13 mouse cellular contexts compared by ENCODE assay signal in genomic region chr11:103164391-103164790, GRCm38 (mm10). TPM values are rescaled to one million over a fixed set of nuclear protein-coding genes. Genes with fewer than 3 reads are reported as not detected.
A peak's percentile ranks its signal among the peaks of the same experiment; 100 is the strongest.
DNase-seq lines count a peak whose midpoint lies in the region; ATAC-seq lines count a peak whose summit lies in the region.
"Had no signal": no experiment of that assay in that cellular context is flagged by ENCODE, and none has a peak within 500 bp of the region (broad histone marks: within the 10 kb centered on the region; RNA-seq: fewer than 3 reads in every experiment).

No protein-coding gene starts in this region.

- peak overlapping the region; percentile 50 for H3K4me2 ChIP-seq in liver, embryonic 12.5 days
- H3K4me2 ChIP-seq: forebrain, embryonic 15.5 days; hindbrain, embryonic 15.5 days; midbrain, embryonic 12.5 days; neural tube, embryonic 15.5 days had no signal

- H3K4me1 ChIP-seq in liver, embryonic 12.5 days: peaks cover 10% of the 10 kb centered on the region
- no peaks in the 10 kb centered on the region for H3K4me1 ChIP-seq in midbrain, embryonic 10.5 days
- H3K4me1 ChIP-seq: forebrain, embryonic 15.5 days; midbrain, embryonic 12.5 days had no signal

- no peak overlapping the region for H3K27ac ChIP-seq in liver, embryonic 12.5 days
- no peak overlapping the region for H3K27ac ChIP-seq in midbrain, embryonic 10.5 days (replicated peaks)
- H3K27ac ChIP-seq: forebrain, embryonic 15.5 days; hindbrain, embryonic 15.5 days; limb, embryonic 10.5 days; midbrain, embryonic 12.5 days; neural tube, embryonic 15.5 days had no signal

- peak; percentile 50; the same call in 1 of the 2 replicates for ATAC-seq in liver, embryonic 12.5 days
- ATAC-seq: forebrain, embryonic 15.5 days had no signal

- 12% methylated on average over 10 of the region's 10 CpGs for WGBS in liver, embryonic 12.5 days (ENCODE audit: insufficient replicate concordance)
- 29% methylated on average over 10 of the region's 10 CpGs for WGBS in midbrain, embryonic 10.5 days

- H3K9ac ChIP-seq in liver, embryonic 12.5 days: no peak overlapping the region
- H3K9ac ChIP-seq: forebrain, embryonic 15.5 days; hindbrain, embryonic 15.5 days; midbrain, embryonic 12.5 days; neural tube, embryonic 15.5 days had no signal

- peak; percentile 65 for DNase-seq in adrenal gland, postnatal 14 days
- no peak for DNase-seq in adrenal gland, adult 8-10 months
- DNase-seq in ovary, adult 18-20 months (ENCODE audit: low spot score): peak; percentile 47
- no peak for DNase-seq in ovary, postnatal 36 days (ENCODE audit: low spot score)
- DNase-seq in thymus, postnatal 14 days: peak; percentile 56
- DNase-seq in midbrain, embryonic 10.5 days (ENCODE audit: low spot score): no peak
- DNase-seq in kidney, postnatal 36 days: no peak

- H3K27me3 ChIP-seq in liver, embryonic 12.5 days (replicated peaks): peaks cover 7% of the 10 kb centered on the region
- peaks cover 7% of the 10 kb centered on the region for H3K27me3 ChIP-seq in midbrain, embryonic 10.5 days (ENCODE audit: low read depth, poor library complexity, severe bottlenecking)
- H3K27me3 ChIP-seq: hindbrain, embryonic 15.5 days had no signal

- H3K36me3 ChIP-seq in liver, embryonic 12.5 days: no peaks in the 10 kb centered on the region
- H3K36me3 ChIP-seq in midbrain, embryonic 10.5 days: no peaks in the 10 kb centered on the region
- H3K36me3 ChIP-seq: forebrain, embryonic 15.5 days; hindbrain, embryonic 15.5 days; limb, embryonic 10.5 days; midbrain, embryonic 12.5 days; neural tube, embryonic 15.5 days had no signal

- 0 out of 2 replicates have a peak, but pooled peaks cover 5% of the 10 kb centered on the region for H3K9me3 ChIP-seq in liver, embryonic 12.5 days (replicated peaks)
- H3K9me3 ChIP-seq in midbrain, embryonic 10.5 days (replicated peaks): no peaks in the 10 kb centered on the region
- H3K9me3 ChIP-seq: forebrain, embryonic 15.5 days; hindbrain, embryonic 15.5 days; limb, embryonic 10.5 days; midbrain, embryonic 12.5 days; neural tube, embryonic 15.5 days had no signal

- H3K4me3 ChIP-seq in liver, embryonic 12.5 days: no peak overlapping the region
- no peak overlapping the region for H3K4me3 ChIP-seq in midbrain, embryonic 10.5 days
- H3K4me3 ChIP-seq: forebrain, embryonic 15.5 days; hindbrain, embryonic 15.5 days; limb, embryonic 10.5 days; midbrain, embryonic 12.5 days; neural tube, embryonic 15.5 days had no signal

RNA-seq across cellular contexts. Expression of gene Fmnl1, which starts 6.5 kb away (rescaled TPM):
- total RNA-seq in adrenal gland, postnatal 14 days (2021): 14.4 and 30.4 TPM in 2 replicates
- 10 to 100 TPM; 29.3 to 40.6 (median 30.6) TPM for total RNA-seq in adrenal gland, adult 8-10 months (2022)
- 5.2 and 5.7 TPM in 2 replicates for polyA plus RNA-seq in liver, embryonic 12.5 days (2016; fragmentation: Nextera tagmentation; extraction: Ambion mirVana)
- 1.1 and 1.2 TPM in 2 replicates for polyA plus RNA-seq in midbrain, embryonic 10.5 days (2016; fragmentation: Nextera tagmentation; extraction: Ambion mirVana)

RNA-seq across cellular contexts. Expression of gene Hexim2, which starts 32.2 kb away (rescaled TPM):
- total RNA-seq in adrenal gland, postnatal 14 days (2021): 3.9 and 5.6 TPM in 2 replicates
- total RNA-seq in adrenal gland, adult 8-10 months (2022): 1 to 10 TPM; 6.1 to 9.3 (median 8.6) TPM
- polyA plus RNA-seq in liver, embryonic 12.5 days (2016; fragmentation: Nextera tagmentation; extraction: Ambion mirVana): 9.5 and 10.0 TPM in 2 replicates
- 7.8 and 8.2 TPM in 2 replicates for polyA plus RNA-seq in midbrain, embryonic 10.5 days (2016; fragmentation: Nextera tagmentation; extraction: Ambion mirVana)

RNA-seq across cellular contexts. Expression of gene 1700023F06Rik, which starts 44.0 kb away (rescaled TPM):
- 0.45 and 0.93 TPM in 2 replicates for total RNA-seq in adrenal gland, postnatal 14 days (2021)
- total RNA-seq in adrenal gland, adult 8-10 months (2022): under 1 TPM in 3 of 4 experiments, not detected in 1; 0.27 to 0.83 (median 0.66) TPM
- polyA plus RNA-seq in liver, embryonic 12.5 days (2016; fragmentation: Nextera tagmentation; extraction: Ambion mirVana): 0.11 TPM in 1 of 2 replicates, not detected in the other
- polyA plus RNA-seq in midbrain, embryonic 10.5 days (2016; fragmentation: Nextera tagmentation; extraction: Ambion mirVana): 0.10 and 0.11 TPM in 2 replicates
- polyA plus RNA-seq: midbrain, embryonic 12.5 days had no signal

RNA-seq across cellular contexts. Expression of gene Hexim1, which starts 48.4 kb away (rescaled TPM):
- total RNA-seq in adrenal gland, postnatal 14 days (2021): 57.8 and 62.1 TPM in 2 replicates
- total RNA-seq in adrenal gland, adult 8-10 months (2022): 10 to 100 TPM; 75.2 to 90.2 (median 86.0) TPM
- polyA plus RNA-seq in liver, embryonic 12.5 days (2016; fragmentation: Nextera tagmentation; extraction: Ambion mirVana): 2.4 and 3.0 TPM in 2 replicates
- polyA plus RNA-seq in midbrain, embryonic 10.5 days (2016; fragmentation: Nextera tagmentation; extraction: Ambion mirVana): 2.3 and 2.7 TPM in 2 replicates

RNA-seq across cellular contexts. Expression of gene Spata32, which starts 53.8 kb away (rescaled TPM):
- total RNA-seq in adrenal gland, postnatal 14 days (2021): not detected in 2 replicates
- total RNA-seq in adrenal gland, adult 8-10 months (2022): not detected
- not detected in 2 replicates for polyA plus RNA-seq in liver, embryonic 12.5 days (2016; fragmentation: Nextera tagmentation; extraction: Ambion mirVana)
- polyA plus RNA-seq in midbrain, embryonic 10.5 days (2016; fragmentation: Nextera tagmentation; extraction: Ambion mirVana): not detected in 2 replicates
- polyA plus RNA-seq: limb, embryonic 10.5 days; midbrain, embryonic 12.5 days had no signal

Comparison
In these comparisons a context has a peak if more than half of its experiments do, and no peak if none do; other contexts are left out.
1. DNase-seq: peak in adrenal gland, postnatal 14 days (single experiment), ovary, adult 18-20 months (single experiment) and thymus, postnatal 14 days (single experiment); none in adrenal gland, adult 8-10 months (single experiment), ovary, postnatal 36 days (single experiment), midbrain, embryonic 10.5 days (single experiment) and kidney, postnatal 36 days (0 of 2).